Mouse (Mus musculus): ENCODE measurements at regions not wholly inside any gene's neighbourhood (a gene's known extent, or its start where the extent isn't known, plus 50 kb on each side); places are given as distances from the start of the nearest gene placed in this dataset.
A peak's percentile ranks its signal among the peaks of the same experiment; 100 is the strongest.

- intact Hi-C loops (cut with DNase I), result no loop called here
Measured at GRCm38 (mm10) chr12:16118710-16119109, 302.0 kb upstream of the Trib2 start.

DNA sequence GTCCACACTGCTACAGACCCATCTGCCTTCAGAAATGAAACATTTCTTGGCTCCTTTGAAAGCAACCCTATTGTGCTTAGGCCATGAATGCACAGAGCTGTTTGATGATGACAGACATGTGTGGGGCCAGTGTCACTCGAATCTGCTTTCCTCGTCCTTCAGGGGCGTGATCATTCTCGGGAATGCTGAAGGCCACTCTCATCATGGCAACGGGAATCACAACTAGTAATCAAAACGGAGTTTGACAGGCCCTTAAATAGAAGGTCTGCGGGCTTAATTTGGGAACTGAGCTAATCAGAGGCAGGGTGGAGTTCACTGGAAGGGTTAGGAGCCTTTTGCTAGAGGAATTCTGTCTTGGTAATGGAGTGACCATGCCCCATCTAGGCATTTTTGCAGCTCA is 290.2 kb upstream of the Trib2 start:
- DNase-seq, result peak in 1 of 2 experiments; percentile 21
- intact Hi-C loops (cut with DNase I), result loop anchor here (5.0 kb wide), 1 partner anchor 115 kb away; no protein-coding TSS in a partner anchor

More at GRCm38 (mm10) chr12:16118710-16119109, 302.0 kb upstream of the Trib2 start:
- no peak for DNase-seq

- intact Hi-C loops (cut with DNase I), result no loop called here
- DNase-seq, result no peak
Measured at GRCm38 (mm10) chr12:16098840-16099239, 282.1 kb upstream of the Trib2 start.

DNA sequence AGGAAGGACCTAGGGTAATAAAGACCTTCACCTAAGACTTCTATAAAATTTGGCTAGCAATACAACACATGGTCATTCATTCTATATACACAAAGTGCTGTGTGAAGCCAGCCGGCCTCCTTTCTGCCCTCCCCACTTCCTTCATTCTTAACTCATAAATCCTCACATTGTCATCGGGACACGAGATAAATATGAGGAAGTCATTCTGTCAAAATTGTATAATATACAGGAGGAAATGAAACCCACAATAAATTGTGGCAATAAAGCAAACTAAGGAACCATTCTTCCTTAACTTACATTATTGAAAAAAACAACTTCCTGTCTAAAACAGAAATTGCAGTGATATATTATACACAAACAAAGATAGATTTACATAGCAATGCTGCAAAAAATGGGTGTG is 275.9 kb upstream of the Trib2 start:
- DNase-seq, result no peak
- intact Hi-C loops (cut with DNase I), result no loop called here

- intact Hi-C loops (cut with DNase I), result no loop called here
- DNase-seq, result no peak
Measured at GRCm38 (mm10) chr12:16091336-16091735, 274.6 kb upstream of the Trib2 start.

DNA sequence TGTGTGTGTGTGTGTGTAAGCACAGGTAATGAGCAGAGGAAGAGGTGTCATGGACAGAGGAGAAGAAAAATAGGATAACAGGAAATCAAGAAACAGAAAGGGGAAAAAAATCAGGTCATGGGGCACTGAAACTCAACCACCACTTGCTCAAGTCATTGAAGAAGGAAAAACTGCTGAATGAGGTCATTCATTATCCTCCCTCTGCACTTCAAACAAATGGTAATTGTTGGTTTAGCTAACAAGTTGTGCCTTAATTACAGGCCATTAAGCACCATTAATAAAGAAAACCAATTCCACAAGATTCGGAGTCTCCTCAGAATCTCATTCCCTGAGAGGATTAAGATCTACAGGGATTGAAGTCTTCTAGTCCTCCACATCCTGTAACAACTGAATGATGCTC is 266.5 kb upstream of the Trib2 start:
- intact Hi-C loops (cut with DNase I), result no loop called here
- DNase-seq, result no peak

- DNase-seq, result no peak
- intact Hi-C loops (cut with DNase I), result no loop called here
Measured at GRCm38 (mm10) chr12:16077215-16077614, 260.5 kb upstream of the Trib2 start.

DNA sequence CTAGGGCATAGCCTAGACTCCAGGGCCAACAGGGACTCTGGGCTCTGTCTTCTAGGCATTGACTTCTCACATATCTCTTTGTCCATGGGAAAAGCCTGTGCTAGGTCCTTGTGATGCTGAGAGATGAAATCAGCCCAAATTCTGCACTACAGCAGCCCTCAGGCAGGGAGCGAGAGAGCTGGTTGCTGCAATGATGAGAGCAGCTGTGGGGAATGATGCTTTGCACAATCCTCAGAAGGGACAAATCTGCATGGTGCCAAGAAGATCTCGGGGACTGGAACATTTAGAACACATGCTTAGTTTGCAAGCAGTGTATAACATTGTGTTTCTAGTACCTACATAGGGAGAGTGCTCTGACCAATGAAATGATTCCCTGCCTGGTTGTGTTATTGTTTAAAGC is 259.2 kb upstream of the Trib2 start:
- peak in 1 of 2 experiments; percentile 6 for DNase-seq
- intact Hi-C loops (cut with DNase I), result no loop called here

GRCm38 (mm10) chr12:16068940-16069339 is 252.2 kb upstream of the Trib2 start:
- intact Hi-C loops (cut with DNase I), result no loop called here
- peak in 1 of 2 experiments; percentile 11 for DNase-seq

DNA sequence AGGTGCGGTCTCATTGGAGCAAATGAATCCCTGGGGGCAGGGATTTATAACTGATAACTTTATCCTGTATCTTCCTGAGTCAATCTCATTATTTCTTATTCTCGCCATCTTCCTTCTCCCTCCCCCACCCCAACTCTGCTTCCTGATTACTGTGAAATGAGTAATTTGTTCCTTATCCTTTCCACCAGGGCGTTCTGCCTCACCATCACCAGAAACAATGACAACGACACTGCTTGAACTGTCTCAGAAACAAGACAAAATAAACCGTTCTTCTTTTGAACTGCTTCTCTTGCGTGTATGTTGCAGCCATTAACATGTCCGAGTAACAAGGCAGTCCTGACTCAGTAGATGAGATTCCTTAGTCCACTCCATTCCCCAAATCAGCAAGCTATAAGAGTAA is 246.0 kb upstream of the Trib2 start:
- intact Hi-C loops (cut with DNase I), result no loop called here
- DNase-seq, result no peak

DNA sequence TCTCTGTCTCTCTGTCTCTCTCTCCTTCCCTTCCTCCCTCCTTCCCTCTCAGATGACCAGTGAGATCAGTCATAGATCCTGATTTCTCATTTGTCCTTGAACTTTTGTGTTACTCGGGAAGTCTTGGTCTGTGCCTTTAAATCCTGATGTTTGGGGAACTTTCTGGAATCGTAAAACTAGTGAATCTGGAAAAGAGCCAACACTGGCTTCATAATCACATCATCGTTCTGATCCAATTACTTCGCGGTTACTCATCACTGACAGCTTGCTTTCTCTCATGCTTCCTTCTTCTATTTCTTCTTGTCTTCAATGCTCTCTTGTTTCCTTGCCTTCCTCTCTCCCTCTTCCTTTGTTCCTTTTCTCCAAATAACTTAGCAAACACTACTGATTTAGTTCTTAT is 243.7 kb upstream of the Trib2 start:
- intact Hi-C loops (cut with DNase I), result no loop called here
- no peak for DNase-seq

- no peak for DNase-seq
- intact Hi-C loops (cut with DNase I), result no loop called here
Measured at GRCm38 (mm10) chr12:16058255-16058654, 241.5 kb upstream of the Trib2 start.

DNA sequence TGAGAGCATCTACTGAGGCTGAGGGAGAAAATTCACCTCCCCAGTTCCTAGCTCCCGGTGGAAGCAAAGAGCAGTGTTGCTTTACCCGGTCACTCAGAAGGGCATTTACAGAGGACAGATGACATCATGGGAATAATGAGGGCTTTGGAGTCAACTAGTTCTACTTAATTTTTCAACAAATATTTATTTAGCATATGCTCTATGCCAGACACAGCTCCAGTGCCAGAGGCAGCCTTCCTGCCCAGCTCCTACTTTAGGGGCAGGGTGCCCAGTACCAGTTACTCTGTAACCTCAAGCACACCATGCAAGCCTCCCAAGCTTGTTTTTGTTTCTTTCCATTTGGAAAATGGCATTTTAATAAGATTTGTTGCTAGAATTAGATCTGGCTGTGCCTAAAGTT is 240.1 kb upstream of the Trib2 start:
- DNase-seq, result no peak
- intact Hi-C loops (cut with DNase I), result no loop called here

- no peak for DNase-seq
- intact Hi-C loops (cut with DNase I), result no loop called here
Measured at GRCm38 (mm10) chr12:16056216-16056615, 239.5 kb upstream of the Trib2 start.

DNA sequence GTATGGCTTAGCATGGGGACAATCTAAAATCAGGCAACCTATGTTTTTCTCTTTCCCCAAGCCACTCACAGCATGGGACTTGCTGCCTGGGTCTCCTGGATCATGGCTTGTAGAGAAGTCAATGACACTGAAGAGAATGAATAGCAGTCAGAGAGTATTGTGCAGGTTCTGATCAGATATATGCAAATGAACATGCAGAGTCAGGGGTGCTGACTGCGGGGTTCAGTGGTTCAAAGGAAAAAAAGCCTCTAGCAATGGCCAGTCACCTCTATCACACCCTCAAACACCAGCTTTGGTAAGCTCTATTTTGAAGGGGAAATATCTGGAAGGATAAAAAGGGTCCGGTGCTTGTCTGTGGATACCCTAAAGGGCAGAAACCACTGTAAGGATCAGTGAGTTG is 237.9 kb upstream of the Trib2 start:
- intact Hi-C loops (cut with DNase I), result no loop called here

DNA sequence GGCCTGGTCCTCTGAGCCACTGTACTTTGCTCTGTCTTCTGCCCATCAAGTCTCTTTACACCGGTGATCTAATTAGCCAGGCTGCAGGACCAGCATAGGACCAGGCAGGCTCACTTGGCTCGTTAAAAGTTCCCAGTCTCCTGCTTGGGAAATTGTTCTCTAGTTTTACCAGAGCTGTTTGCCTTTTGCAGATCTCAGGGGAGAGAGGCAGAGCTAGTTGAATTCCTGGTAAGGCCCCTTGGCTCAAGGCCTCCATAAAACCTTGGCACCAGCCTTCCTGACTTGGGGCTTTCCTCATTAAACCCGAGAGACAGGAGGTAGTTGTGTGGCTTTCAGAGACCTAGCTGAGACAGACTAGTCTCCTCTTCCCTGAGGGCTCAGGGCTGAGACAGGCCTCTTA is 237.0 kb upstream of the Trib2 start:
- DNase-seq, result no peak
- intact Hi-C loops (cut with DNase I), result no loop called here

More for the DNA sequence above, 237.9 kb upstream of the Trib2 start:
- DNase-seq, result no peak

- intact Hi-C loops (cut with DNase I), result no loop called here
- DNase-seq, result no peak
Measured at GRCm38 (mm10) chr12:16052998-16053397, 236.3 kb upstream of the Trib2 start.

GRCm38 (mm10) chr12:16052353-16052752 is 235.6 kb upstream of the Trib2 start:
- intact Hi-C loops (cut with DNase I), result no loop called here
- no peak for DNase-seq

DNA sequence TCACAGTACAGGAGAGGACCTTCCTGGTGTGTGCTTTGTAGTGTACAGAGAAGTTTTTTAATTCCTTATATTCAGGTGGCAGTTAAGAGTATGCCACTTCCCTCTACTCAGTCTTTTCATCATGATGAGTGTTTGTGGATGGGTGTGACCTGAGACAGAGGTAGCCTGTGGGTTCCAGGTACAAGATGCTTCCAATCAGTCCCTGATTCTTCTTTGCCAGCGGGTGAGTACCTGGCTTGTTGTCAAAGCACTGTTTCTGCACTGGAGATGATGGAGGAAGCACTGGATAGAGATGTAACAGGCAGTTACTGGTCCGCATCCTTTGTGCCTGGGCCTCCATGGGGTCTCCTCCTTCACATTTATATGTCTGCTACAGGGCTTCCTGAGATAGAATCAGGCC is 234.7 kb upstream of the Trib2 start:
- intact Hi-C loops (cut with DNase I), result no loop called here

GRCm38 (mm10) chr12:16049545-16049944 is 232.8 kb upstream of the Trib2 start:
- intact Hi-C loops (cut with DNase I), result no loop called here
- no peak for DNase-seq

More for the DNA sequence above, 234.7 kb upstream of the Trib2 start:
- no peak for DNase-seq

DNA sequence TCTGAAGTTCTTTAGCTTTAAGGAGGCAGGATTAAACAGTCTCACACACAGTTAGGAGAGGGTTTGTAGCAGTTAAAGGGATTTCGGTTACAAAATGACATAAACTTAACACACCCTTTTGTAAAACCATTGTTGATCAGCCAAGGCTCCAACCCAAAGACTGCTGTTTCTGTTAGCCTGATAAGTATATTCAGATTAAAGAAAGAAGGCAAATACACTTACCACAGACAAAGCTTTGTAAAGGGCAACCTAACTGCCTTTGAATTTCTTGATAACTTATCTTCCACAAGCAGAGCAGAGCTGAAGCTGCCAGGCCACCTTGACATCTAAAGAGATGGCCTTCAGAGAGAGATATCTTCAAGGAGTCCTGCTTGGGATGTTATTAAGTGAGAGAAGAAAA is 229.9 kb upstream of the Trib2 start:
- DNase-seq, result no peak
- intact Hi-C loops (cut with DNase I), result no loop called here

GRCm38 (mm10) chr12:16045791-16046494 is 229.2 kb upstream of the Trib2 start:
- no peak for DNase-seq
- intact Hi-C loops (cut with DNase I), result no loop called here
